16 mouse cellular contexts compared by ENCODE assay signal in genomic region chr1:35238139-35238538, GRCm38 (mm10).
"Had no signal": no experiment of that assay in that cellular context is flagged by ENCODE, and none has a peak within 500 bp of the region (broad histone marks: within the 10 kb centered on the region; RNA-seq: fewer than 3 reads in every experiment).

No protein-coding gene starts in this region.

- H3K4me1 ChIP-seq: lung, embryonic 15.5 days; megakaryocyte, embryonic 14.5 days; stomach, embryonic 15.5 days had no signal

- H3K27me3 ChIP-seq: lung, embryonic 15.5 days; megakaryocyte, embryonic 14.5 days; midbrain, embryonic 13.5 days; midbrain, embryonic 15.5 days; neural tube, embryonic 12.5 days; stomach, embryonic 15.5 days had no signal

- H3K36me3 ChIP-seq: lung, embryonic 15.5 days; midbrain, embryonic 13.5 days; midbrain, embryonic 15.5 days; neural tube, embryonic 12.5 days; stomach, embryonic 15.5 days had no signal

- H3K27ac ChIP-seq: lung, embryonic 15.5 days; macrophage; midbrain, embryonic 13.5 days; midbrain, embryonic 15.5 days; neural tube, embryonic 12.5 days; stomach, embryonic 15.5 days; stomach, postnatal 0 days had no signal

- DNase-seq: liver, postnatal 0 days; lung, adult 2 months; lung, postnatal 14 days; lung, postnatal 36 days; right cerebral cortex, postnatal 14 days; thymus, adult 18-20 months; thymus, postnatal 14 days; thymus, postnatal 36 days had no signal

- H3K9ac ChIP-seq: liver, postnatal 0 days; lung, embryonic 15.5 days; midbrain, embryonic 13.5 days; midbrain, embryonic 15.5 days; neural tube, embryonic 12.5 days; stomach, embryonic 15.5 days had no signal

- H3K4me3 ChIP-seq: lung, embryonic 15.5 days; megakaryocyte, embryonic 14.5 days; midbrain, embryonic 13.5 days; midbrain, embryonic 15.5 days; neural tube, embryonic 12.5 days; stomach, embryonic 15.5 days had no signal
